Mouse (Mus musculus) adrenal gland, adult 2 months (tissue): ENCODE measurements around the gene Pip5k1c. TPM values are rescaled to one million over a fixed set of nuclear protein-coding genes. Genes with fewer than 3 reads are reported as not detected.

Experiments used
- DNase-seq: peaks from one replicate; pipeline ENCODE4 v3.0.0; 2021
- polyA plus RNA-seq: library from polyadenylated mRNA; depleted of rRNA; stranded (reverse); fragments of >200 nt; gene quantifications from 2 replicates; pipeline ENCODE4 v1.2.3, GENCODE M21; 2012
- total RNA-seq, 2 experiments: library from RNA; stranded (reverse); gene quantifications; 2 replicates each; pipeline ENCODE4 v1.2.3; 2021

Pip5k1c gene
- total and polyA plus RNA-seq, 3 experiments, result 34.3 to 72.8 (median 44.6) TPM

DNA sequence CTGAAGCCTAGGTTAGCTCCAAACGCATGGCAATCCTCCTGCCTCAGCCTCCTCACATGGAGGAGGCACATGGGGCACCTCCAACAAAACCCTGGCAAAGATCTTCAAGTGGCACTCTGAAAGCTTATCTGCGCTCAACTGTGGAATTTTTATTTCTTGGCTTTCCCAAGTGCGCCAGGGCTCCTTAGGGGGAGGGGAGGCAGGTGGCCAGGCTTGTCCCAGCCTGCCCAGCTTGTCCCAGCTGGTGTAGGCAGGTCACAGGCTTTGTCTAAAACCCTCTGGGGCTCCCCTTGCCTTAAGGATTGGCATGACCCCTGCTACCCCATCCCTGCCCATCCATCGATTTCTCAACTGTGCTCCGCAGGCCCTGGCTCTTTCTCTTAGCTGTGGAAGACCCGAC, 8.6 kb upstream of the Pip5k1c start:
- DNase-seq, result no peak

- DNase-seq, result no peak
Observed at GRCm38 (mm10) chr10:81284719-81285118, 8.0 kb upstream of the Pip5k1c start.

- DNase-seq, result peak; percentile 91
Observed at GRCm38 (mm10) chr10:81285694-81286450, 6.9 kb upstream of the Pip5k1c start.

DNA sequence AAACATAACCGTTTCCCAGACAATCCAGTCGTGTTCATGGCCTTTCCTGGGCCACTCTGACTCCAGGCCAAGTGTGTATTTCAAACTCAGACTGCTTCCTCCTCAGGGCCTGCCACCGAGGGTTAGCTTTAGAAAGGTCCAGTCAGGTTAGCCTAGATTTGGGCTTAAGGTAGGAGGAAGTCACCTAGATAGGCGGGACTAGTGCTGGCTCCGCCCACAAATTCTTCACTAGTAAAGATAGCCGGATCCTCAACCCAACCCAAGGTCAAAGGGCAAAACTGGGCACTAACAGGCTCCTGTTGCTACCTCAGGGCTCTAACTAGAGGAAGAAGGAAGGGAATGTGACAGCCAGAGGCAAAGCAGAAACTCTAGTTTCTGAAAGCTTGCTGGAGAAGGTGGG, 6.2 kb upstream of the Pip5k1c start:
- DNase-seq, result no peak

DNA sequence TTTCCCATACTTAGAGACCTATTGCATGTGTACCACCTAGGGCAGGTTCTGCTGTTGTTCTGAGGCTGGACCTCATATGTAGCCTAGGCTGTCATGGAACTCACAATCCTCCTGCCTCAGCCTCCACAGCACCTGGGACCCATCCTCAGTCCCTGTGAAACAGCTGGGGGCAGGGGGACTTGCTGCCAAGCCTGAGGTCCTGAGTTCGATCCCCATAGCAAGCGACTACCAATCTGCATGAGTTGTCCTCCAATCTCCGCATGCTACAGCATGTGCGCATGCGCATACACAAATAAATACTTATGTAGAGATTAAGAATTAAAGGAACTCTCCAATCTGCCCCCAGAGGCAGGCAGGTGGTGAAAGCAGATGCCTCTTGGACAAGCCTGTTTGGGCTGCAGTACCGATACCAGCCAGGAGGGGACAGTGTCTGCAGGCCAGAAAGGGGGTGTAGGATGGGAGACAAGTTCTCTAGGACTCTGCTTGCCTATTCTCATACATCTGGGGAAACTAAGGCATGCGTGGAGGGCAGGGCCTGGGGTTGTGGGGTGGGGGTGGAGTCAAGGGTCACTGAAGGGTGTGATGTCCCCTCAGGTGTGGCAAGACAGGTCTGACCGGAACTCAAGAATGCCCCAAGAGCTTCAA, 5.1 kb upstream of the Pip5k1c start:
- DNase-seq, result no peak

- no peak for DNase-seq
Observed at GRCm38 (mm10) chr10:81288601-81289000, 4.2 kb upstream of the Pip5k1c start.

- peak; percentile 62 for DNase-seq
Observed at GRCm38 (mm10) chr10:81289278-81289677, 3.5 kb upstream of the Pip5k1c start.

- DNase-seq, result no peak
Observed at GRCm38 (mm10) chr10:81289811-81290210, 3.0 kb upstream of the Pip5k1c start.

- no peak for DNase-seq
Observed at GRCm38 (mm10) chr10:81290698-81291460, 1.9 kb upstream of the Pip5k1c start.

DNA sequence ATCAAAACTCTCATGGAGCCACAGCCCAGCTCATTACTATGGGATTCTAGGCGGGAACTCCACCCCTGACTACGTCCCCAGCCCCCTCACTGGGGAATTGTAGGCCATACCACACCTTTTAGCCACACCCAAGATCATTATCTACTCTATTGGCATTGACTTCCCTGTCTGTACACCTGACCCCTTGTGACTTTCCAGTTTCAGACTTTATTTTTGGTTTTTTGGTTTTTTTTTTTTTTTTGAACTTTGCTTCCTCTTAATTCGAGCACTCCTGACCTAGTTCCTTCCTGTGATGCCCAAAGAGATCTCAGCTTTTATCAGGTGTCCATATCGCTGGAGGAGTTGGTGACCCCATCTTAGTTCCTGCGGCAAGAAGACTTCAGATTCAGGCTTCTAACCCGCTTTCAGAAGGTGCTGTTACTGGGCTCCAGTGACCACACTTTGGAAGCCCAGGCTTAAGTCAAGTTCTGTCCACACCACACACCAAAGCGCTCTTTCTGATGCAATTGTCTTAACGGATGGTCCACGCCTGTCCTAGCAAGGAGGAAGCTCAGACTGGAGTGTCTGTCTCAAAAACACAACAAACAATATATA, 1.2 kb upstream of the Pip5k1c start, which contains the start of gene Tjp3:
TSS of gene Tjp3 (minus strand) at position 71 of the 594 bp plus-strand sequence.
- DNase-seq, result no peak

GRCm38 (mm10) chr10:81293334-81294030, 719 bp downstream of the Pip5k1c start:
- DNase-seq, result no peak

DNA sequence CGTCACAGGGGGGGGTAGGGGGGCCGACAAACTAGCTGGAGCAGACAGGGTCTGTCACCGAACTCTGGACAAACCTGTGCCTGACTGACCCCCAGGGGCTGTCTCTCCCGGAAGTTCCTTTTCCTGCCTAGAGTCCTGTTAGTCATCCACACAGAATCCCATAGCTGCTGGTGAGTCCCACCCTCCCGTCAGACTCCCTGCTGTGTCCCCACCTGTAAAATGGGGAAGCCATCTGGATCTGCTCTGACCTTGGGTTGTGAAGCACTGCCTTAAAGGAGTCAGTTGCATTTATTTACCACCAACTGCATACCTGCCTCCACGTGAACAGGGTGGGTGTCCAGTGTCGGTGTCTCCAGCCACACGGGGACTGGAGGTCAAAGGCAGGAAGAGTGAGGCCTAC, 1.7 kb downstream of the Pip5k1c start:
- DNase-seq, result no peak

- no peak for DNase-seq
Observed at GRCm38 (mm10) chr10:81295185-81295584, 2.4 kb downstream of the Pip5k1c start.

DNA sequence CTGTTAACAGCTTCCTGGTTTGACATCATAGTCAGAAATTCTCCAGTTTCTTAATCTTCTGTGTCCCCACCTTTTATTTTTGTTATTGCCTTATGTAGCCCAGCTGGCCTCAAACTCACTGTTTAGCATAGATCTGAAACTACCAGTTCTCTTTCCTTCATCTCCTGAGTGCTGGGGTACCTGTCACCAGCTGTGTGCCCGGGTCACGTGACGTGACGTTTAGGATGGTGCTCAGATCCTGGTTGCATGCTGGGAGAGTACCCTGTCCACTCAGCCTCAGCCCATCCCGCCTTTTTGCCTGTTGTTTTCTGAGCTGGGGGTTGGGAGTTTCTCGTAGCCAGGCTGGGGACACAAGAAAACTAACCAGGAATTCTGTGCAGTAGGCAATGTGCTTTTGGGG, 4.5 kb downstream of the Pip5k1c start:
- no peak for DNase-seq

- peak; percentile 71 for DNase-seq
Observed at GRCm38 (mm10) chr10:81297845-81298244, 5.1 kb downstream of the Pip5k1c start.

DNA sequence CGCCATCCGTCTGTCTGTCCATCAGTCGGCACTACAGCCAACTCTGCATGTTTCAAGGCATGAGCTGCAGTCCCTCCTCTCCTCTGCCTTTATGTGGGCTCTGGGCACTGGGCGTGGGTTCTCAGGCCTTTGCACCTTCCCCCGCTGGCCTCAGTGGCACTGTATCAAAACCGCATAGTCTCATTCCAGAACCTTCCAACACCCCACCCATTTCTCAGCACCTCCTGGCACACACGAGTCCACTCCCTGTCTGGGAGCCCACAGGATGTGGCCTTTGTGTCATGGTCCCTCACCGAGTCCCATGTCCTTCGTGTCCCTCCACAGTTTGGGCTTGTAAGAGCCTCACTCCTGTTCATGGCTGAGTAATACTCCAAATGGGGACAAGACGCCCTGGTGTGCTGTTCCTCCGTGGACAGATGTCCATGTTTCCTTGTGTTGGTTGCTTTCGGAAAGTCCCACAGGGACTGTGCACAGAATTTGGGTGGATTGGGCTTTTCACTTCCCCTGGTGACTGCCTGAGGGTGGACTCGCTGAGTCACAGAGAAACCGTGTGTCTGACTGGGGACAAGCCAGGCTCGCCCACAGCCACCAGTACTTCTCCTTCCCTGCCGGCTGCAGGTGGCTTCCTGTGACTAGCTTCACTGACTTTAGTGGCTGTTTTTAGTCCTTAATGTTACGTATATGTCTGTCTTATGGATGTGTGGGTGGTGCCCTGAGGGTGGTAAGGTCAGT, 5.8 kb downstream of the Pip5k1c start:
- DNase-seq, result no peak

GRCm38 (mm10) chr10:81299585-81300351, 7.0 kb downstream of the Pip5k1c start:
- no peak for DNase-seq

GRCm38 (mm10) chr10:81300352-81300907, 7.7 kb downstream of the Pip5k1c start:
- no peak for DNase-seq

DNA sequence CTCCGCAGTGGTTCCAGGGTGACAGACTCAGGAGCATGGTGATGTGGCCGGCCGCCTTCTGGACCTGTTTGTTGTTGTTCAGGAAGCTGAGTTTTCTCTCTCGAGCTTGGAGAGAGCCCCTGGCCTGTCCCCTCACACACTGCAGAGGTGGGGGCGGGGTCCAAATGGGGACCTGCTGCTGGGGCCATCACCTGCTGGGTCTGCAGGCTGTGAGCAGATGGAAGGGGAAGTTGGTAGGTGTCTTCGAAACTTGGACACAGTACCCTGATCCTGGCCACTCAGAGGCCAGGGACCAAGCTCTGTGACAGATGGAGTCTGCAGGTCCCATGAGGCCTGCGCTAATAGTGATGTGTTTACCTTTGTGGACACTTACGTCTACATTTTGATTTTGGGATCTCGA, 8.6 kb downstream of the Pip5k1c start:
- DNase-seq, result no peak

DNA sequence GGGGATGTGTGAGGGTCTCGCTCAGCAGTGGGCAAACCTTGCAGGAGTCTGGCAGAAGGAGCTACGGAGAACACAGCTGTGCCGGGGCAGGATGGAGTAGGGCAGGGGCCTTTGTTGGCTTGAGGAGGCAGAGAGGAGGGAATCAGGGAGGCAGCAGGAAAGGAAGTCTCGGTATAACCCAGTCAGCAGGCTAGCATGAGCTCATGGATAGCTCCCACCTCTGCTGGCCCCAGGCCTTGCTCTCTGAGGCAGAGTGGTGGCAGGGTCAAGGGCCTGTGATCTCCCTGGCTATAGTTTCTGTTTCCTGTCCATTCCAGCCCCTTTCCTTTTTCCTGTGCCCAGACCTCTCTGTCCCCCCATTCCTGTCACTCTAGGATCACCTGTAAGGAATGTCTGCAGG, 9.5 kb downstream of the Pip5k1c start:
- peak; percentile 40 for DNase-seq
